Mouse (Mus musculus): ENCODE measurements around the gene Hmgb1. TPM values are rescaled to one million over a fixed set of nuclear protein-coding genes. Genes with fewer than 3 reads are reported as not detected.

Gene Hmgb1
- 106 and 131 TPM in 2 replicates for total RNA-seq (2014; rRNA removed)
- 17.1 and 21.0 TPM in 2 replicates for polyA plus RNA-seq (2012; rRNA removed)

GRCm38 (mm10) chr5:149184104-149184843 lies at the start of gene Hmgb1, which contains the start of gene Uspl1:
Gene Hmgb1 (minus strand): TSS chr5:149184489.
Gene Uspl1 (plus strand): TSS chr5:149184350.
- peak; percentile 97 for TF ChIP-seq POLR2A (IDR thresholded peaks at IDR 0.05; ENCODE audit: extremely low read depth, insufficient read depth, low read length)
- no peak for TF ChIP-seq CTCF (IDR thresholded peaks at IDR 0.05; ENCODE audit: low read depth, low read length)
- H3K79me2 ChIP-seq (ENCODE audit: control insufficient read depth, insufficient read depth, low read length), result peaks cover 6% of the 10 kb centered on the region; the same call in 1 of the 2 replicates
- under 1% methylated on average over 55 of the region's 59 CpGs for WGBS

DNA sequence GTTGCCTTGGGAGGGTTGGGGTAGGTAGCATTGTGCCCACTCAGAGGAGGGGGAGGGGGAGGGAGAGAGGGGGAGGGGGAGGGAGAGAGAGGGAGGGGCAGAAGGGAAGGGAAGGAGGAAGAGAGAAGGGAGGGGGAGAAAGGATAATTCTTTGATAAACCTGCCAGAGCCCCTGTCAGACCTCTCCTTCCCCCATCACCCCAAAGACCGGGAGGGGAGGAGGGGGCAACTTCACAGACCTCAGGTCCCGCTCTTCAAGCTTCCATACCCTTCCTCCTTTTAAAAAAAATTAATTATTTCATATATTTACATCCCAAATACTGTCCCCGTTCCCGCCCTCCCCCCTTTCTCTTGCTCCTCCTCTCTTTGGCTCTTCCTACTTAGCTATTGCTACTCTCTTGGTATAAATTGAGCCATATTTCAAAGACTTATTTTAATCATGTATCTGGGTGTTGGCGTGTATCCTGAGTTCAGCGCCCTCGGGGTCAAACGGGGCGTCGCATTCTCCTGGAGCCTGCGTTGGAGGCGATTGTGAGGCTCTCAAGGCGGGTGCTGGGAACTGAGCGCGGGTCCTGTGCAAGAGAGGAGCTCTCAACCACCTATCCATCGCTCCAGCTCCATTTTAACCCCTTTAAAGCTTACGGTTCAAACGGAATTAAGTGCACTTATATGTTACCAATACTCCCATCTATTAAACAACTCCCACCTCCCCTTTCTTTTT lies 45.5 kb upstream of the Hmgb1 start:
- peak overlapping the region; percentile 64 for H3K9ac ChIP-seq (ENCODE audit: low read depth, low read length)
- H3K4me3 ChIP-seq (ENCODE audit: insufficient read depth, low read depth, low read length), result peak overlapping the region; percentile 23
- no peak for TF ChIP-seq POLR2A (IDR thresholded peaks at IDR 0.05; ENCODE audit: extremely low read depth, insufficient read depth, low read length)
- TF ChIP-seq CTCF (IDR thresholded peaks at IDR 0.05; ENCODE audit: low read depth, low read length), result no peak
- H3K4me1 ChIP-seq (ENCODE audit: control insufficient read depth, insufficient read depth, low read length), result no peaks in the 10 kb centered on the region
- H3K79me2 ChIP-seq (ENCODE audit: control insufficient read depth, insufficient read depth, low read length), result no peaks in the 10 kb centered on the region
- no peaks in the 10 kb centered on the region for H3K36me3 ChIP-seq (ENCODE audit: control insufficient read depth, insufficient read depth, low read length)
- H3K27me3 ChIP-seq (ENCODE audit: control insufficient read depth, insufficient read depth, low read length), result no peaks in the 10 kb centered on the region
- no peak for DNase-seq (ENCODE audit: extremely low read depth, low read depth, low spot score)
- WGBS, result 81% methylated on average over 18 of the region's 18 CpGs
- H3K27ac ChIP-seq (replicated peaks; ENCODE audit: insufficient read depth, low read depth, low read length), result peak overlapping the region; percentile 78

More at GRCm38 (mm10) chr5:149184104-149184843, at the start of gene Hmgb1, which contains the start of gene Uspl1:
- peak within 1 kb of the TSS; percentile 83 for H3K9ac ChIP-seq (ENCODE audit: low read depth, low read length)
- H3K27me3 ChIP-seq (ENCODE audit: control insufficient read depth, insufficient read depth, low read length), result no peaks in the 10 kb centered on the region
- H3K36me3 ChIP-seq (ENCODE audit: control insufficient read depth, insufficient read depth, low read length), result peaks cover 5% of the 10 kb centered on the region; the same call in 1 of the 2 replicates
- peak; percentile 93 for DNase-seq (ENCODE audit: extremely low read depth, low read depth, low spot score)
- no peaks in the 10 kb centered on the region for H3K4me1 ChIP-seq (ENCODE audit: control insufficient read depth, insufficient read depth, low read length)
- H3K4me3 ChIP-seq (ENCODE audit: insufficient read depth, low read depth, low read length), result peak within 1 kb of the TSS; percentile 70
- peak within 1 kb of the TSS; percentile 93 for H3K27ac ChIP-seq (replicated peaks; ENCODE audit: insufficient read depth, low read depth, low read length)

- 3% methylated on average over 55 of the region's 55 CpGs for WGBS
- peak; percentile 80 for DNase-seq (ENCODE audit: extremely low read depth, low read depth, low spot score)
- TF ChIP-seq POLR2A (IDR thresholded peaks at IDR 0.05; ENCODE audit: extremely low read depth, insufficient read depth, low read length), result no peak
- TF ChIP-seq CTCF (IDR thresholded peaks at IDR 0.05; ENCODE audit: low read depth, low read length), result no peak
- Histone ChIP-seq H3K4me3 (ENCODE audit: insufficient read depth, low read depth, low read length) (peak overlapping the region; percentile 23), H3K9ac (ENCODE audit: low read depth, low read length) (peak overlapping the region; percentile 64), H3K27me3 (ENCODE audit: control insufficient read depth, insufficient read depth, low read length) (no peaks in the 10 kb centered on the region), H3K4me1 (ENCODE audit: control insufficient read depth, insufficient read depth, low read length) (no peaks in the 10 kb centered on the region), H3K36me3 (ENCODE audit: control insufficient read depth, insufficient read depth, low read length) (no peaks in the 10 kb centered on the region), H3K79me2 (ENCODE audit: control insufficient read depth, insufficient read depth, low read length) (no peaks in the 10 kb centered on the region), H3K27ac (replicated peaks; ENCODE audit: insufficient read depth, low read depth, low read length) (peak overlapping the region; percentile 78)
Measured at GRCm38 (mm10) chr5:149228700-149229618, 44.7 kb upstream of the Hmgb1 start.

DNA sequence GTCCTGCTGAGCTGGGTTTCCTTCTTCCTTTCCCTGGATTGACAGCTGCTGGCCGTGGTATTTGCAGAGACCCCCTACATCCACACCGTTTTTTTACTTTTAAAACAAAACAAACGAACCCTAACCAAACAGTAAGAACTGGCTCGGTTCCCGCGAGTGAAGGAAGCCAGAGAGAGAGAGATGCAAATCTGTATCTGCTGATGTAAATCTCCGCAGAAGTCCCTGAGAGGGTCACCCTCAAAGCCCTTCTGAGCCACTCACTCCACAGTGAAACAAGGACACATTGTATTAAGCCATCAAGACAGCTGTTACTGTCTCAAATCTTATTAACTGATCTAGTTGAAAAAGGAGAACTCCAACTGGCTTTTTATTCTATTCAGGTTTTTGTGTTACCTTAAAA lies 40.4 kb upstream of the Hmgb1 start:
- no peak overlapping the region for H3K27ac ChIP-seq (replicated peaks; ENCODE audit: insufficient read depth, low read depth, low read length)
- H3K36me3 ChIP-seq (ENCODE audit: control insufficient read depth, insufficient read depth, low read length), result no peaks in the 10 kb centered on the region
- H3K27me3 ChIP-seq (ENCODE audit: control insufficient read depth, insufficient read depth, low read length), result no peaks in the 10 kb centered on the region
- no peaks in the 10 kb centered on the region for H3K4me1 ChIP-seq (ENCODE audit: control insufficient read depth, insufficient read depth, low read length)
- H3K9ac ChIP-seq (ENCODE audit: low read depth, low read length), result no peak overlapping the region
- no peak overlapping the region for H3K4me3 ChIP-seq (ENCODE audit: insufficient read depth, low read depth, low read length)
- DNase-seq (ENCODE audit: extremely low read depth, low read depth, low spot score), result no peak
- TF ChIP-seq POLR2A (IDR thresholded peaks at IDR 0.05; ENCODE audit: extremely low read depth, insufficient read depth, low read length) (no peak), CTCF (IDR thresholded peaks at IDR 0.05; ENCODE audit: low read depth, low read length) (no peak)
- 29% methylated on average over 7 of the region's 7 CpGs for WGBS
- no peaks in the 10 kb centered on the region for H3K79me2 ChIP-seq (ENCODE audit: control insufficient read depth, insufficient read depth, low read length)

GRCm38 (mm10) chr5:149221355-149221754 lies 37.1 kb upstream of the Hmgb1 start:
- Histone ChIP-seq H3K4me3 (ENCODE audit: insufficient read depth, low read depth, low read length) (no peak overlapping the region), H3K79me2 (ENCODE audit: control insufficient read depth, insufficient read depth, low read length) (no peaks in the 10 kb centered on the region), H3K9ac (ENCODE audit: low read depth, low read length) (no peak overlapping the region), H3K36me3 (ENCODE audit: control insufficient read depth, insufficient read depth, low read length) (no peaks in the 10 kb centered on the region), H3K27me3 (ENCODE audit: control insufficient read depth, insufficient read depth, low read length) (no peaks in the 10 kb centered on the region), H3K27ac (replicated peaks; ENCODE audit: insufficient read depth, low read depth, low read length) (no peak overlapping the region), H3K4me1 (ENCODE audit: control insufficient read depth, insufficient read depth, low read length) (no peaks in the 10 kb centered on the region)
- DNase-seq (ENCODE audit: extremely low read depth, low read depth, low spot score), result peak; percentile 17
- TF ChIP-seq POLR2A (IDR thresholded peaks at IDR 0.05; ENCODE audit: extremely low read depth, insufficient read depth, low read length) (no peak), CTCF (IDR thresholded peaks at IDR 0.05; ENCODE audit: low read depth, low read length) (no peak)
- 91% methylated on average over 4 of the region's 4 CpGs for WGBS
